In genomic region chr5:34185051-34185580, GRCm38 (mm10) we compare ENCODE assay signal across 8 mouse cellular contexts. TPM values are rescaled to one million over a fixed set of nuclear protein-coding genes. Genes with fewer than 3 reads are reported as not detected.
DNase-seq lines count a peak whose midpoint lies in the region; ATAC-seq and TF ChIP-seq lines count a peak whose summit lies in the region.

No protein-coding gene starts in this region.

- no peak for TF ChIP-seq CTCF in lung, embryonic 14.5 days (IDR thresholded peaks at IDR 0.05; ENCODE audit: low read depth)

- H3K9ac ChIP-seq in lung, embryonic 14.5 days = no peak overlapping the region
- H3K9ac ChIP-seq in forebrain, embryonic 14.5 days (ENCODE audit: low read length) = no peak overlapping the region
- peak overlapping the region; percentile 11; the same call in 1 of the 2 replicates for H3K9ac ChIP-seq in lung, embryonic 16.5 days (ENCODE audit: low read length)

- 67% methylated on average over 1 of the region's 1 CpGs for WGBS in lung, embryonic 14.5 days
- WGBS in forebrain, embryonic 14.5 days = 84% methylated on average over 1 of the region's 1 CpGs
- WGBS in lung, embryonic 16.5 days = 64% methylated on average over 1 of the region's 1 CpGs

- H3K27ac ChIP-seq in lung, embryonic 14.5 days (ENCODE audit: low read depth) = no peak overlapping the region
- H3K27ac ChIP-seq in forebrain, embryonic 14.5 days (ENCODE audit: low read depth, low read length) = no peak overlapping the region
- no peak overlapping the region for H3K27ac ChIP-seq in lung, embryonic 16.5 days (ENCODE audit: low read length)

- H3K4me3 ChIP-seq in lung, embryonic 14.5 days (ENCODE audit: low read depth, low read length) = no peak overlapping the region
- no peak overlapping the region for H3K4me3 ChIP-seq in forebrain, embryonic 14.5 days (ENCODE audit: low read depth, low read length)
- no peak overlapping the region for H3K4me3 ChIP-seq in lung, embryonic 16.5 days (ENCODE audit: low read length)

- no peaks in the 10 kb centered on the region for H3K9me3 ChIP-seq in lung, embryonic 14.5 days (ENCODE audit: low read depth, low read length)
- H3K9me3 ChIP-seq in forebrain, embryonic 14.5 days (replicated peaks; ENCODE audit: control insufficient read depth, low read length) = no peaks in the 10 kb centered on the region
- H3K9me3 ChIP-seq in lung, embryonic 16.5 days (ENCODE audit: control insufficient read depth, low read length) = no peaks in the 10 kb centered on the region

- H3K4me2 ChIP-seq in lung, embryonic 14.5 days = peak overlapping the region; percentile 77
- H3K4me2 ChIP-seq in forebrain, embryonic 14.5 days (ENCODE audit: low read length) = peak overlapping the region; percentile 90
- H3K4me2 ChIP-seq in lung, embryonic 16.5 days (ENCODE audit: low read depth, low read length) = peak overlapping the region; percentile 94

- DNase-seq in frontal cortex, postnatal 10 days (ENCODE audit: low spot score in 2 of 2) = peak; percentile 2 to 3
- DNase-seq in lung, embryonic 14.5 days = no peak
- DNase-seq in lung, postnatal 14 days = no peak
- DNase-seq in forebrain, embryonic 14.5 days (ENCODE audit: low spot score) = no peak
- no peak for DNase-seq in left cerebral cortex, adult 9 months (ENCODE audit: low spot score in 2 of 2)

- ATAC-seq in frontal cortex, adult (ENCODE audit: low TSS enrichment) = no peak
- ATAC-seq in lung, embryonic 14.5 days (ENCODE audit: insufficient read depth) = no peak
- ATAC-seq in forebrain, embryonic 14.5 days = no peak
- ATAC-seq in lung, embryonic 16.5 days (ENCODE audit: low read depth) = no peak
- no peak for ATAC-seq in activated CD4-positive, CD25-positive, alpha-beta regulatory T cell, adult 4 months

- no peaks in the 10 kb centered on the region for H3K27me3 ChIP-seq in lung, embryonic 14.5 days (ENCODE audit: insufficient read depth, low read length)
- H3K27me3 ChIP-seq in forebrain, embryonic 14.5 days (replicated peaks; ENCODE audit: control insufficient read depth, insufficient read depth, low read length) = no peaks in the 10 kb centered on the region
- no peaks in the 10 kb centered on the region for H3K27me3 ChIP-seq in lung, embryonic 16.5 days (ENCODE audit: control insufficient read depth, insufficient read depth, low read depth, low read length)

- H3K4me1 ChIP-seq in lung, embryonic 14.5 days (ENCODE audit: insufficient read depth) = peaks cover 12% of the 10 kb centered on the region; the same call in 1 of the 2 replicates
- H3K4me1 ChIP-seq in forebrain, embryonic 14.5 days (ENCODE audit: control insufficient read depth, insufficient read depth, low read length) = peaks cover 27% of the 10 kb centered on the region
- peaks cover 56% of the 10 kb centered on the region for H3K4me1 ChIP-seq in lung, embryonic 16.5 days (replicated peaks; ENCODE audit: control insufficient read depth, insufficient read depth, low read length)

- peaks cover 42% of the 10 kb centered on the region for H3K36me3 ChIP-seq in lung, embryonic 14.5 days (ENCODE audit: insufficient read depth)
- H3K36me3 ChIP-seq in forebrain, embryonic 14.5 days (ENCODE audit: control insufficient read depth, insufficient read depth, low read length) = peaks cover 24% of the 10 kb centered on the region
- peaks cover 6% of the 10 kb centered on the region for H3K36me3 ChIP-seq in lung, embryonic 16.5 days (ENCODE audit: control insufficient read depth, insufficient read depth, low read length)

RNA-seq across cellular contexts. Expression of gene Mxd4, which starts 2.4 kb away (rescaled TPM):
- polyA plus RNA-seq in lung, embryonic 14.5 days (2014; fragmentation: Nextera tagmentation; extraction: Ambion mirVana) = 47.6 and 50.8 TPM in 2 replicates
- polyA plus RNA-seq in forebrain, embryonic 14.5 days (2014; fragmentation: Nextera tagmentation; extraction: Ambion mirVana) = 25.7 and 29.9 TPM in 2 replicates
- polyA plus RNA-seq in lung, embryonic 16.5 days (2015; fragmentation: Nextera tagmentation; extraction: Ambion mirVana) = 57.4 and 61.1 TPM in 2 replicates
- 100 to 1,000 TPM; 112 to 135 TPM for polyA plus RNA-seq in activated CD4-positive, CD25-positive, alpha-beta regulatory T cell, adult 4 months (2017; shearing (Covaris generic))

RNA-seq across cellular contexts. Expression of gene Haus3, which starts 15.8 kb away (rescaled TPM):
- polyA plus RNA-seq in lung, embryonic 14.5 days (2014; fragmentation: Nextera tagmentation; extraction: Ambion mirVana) = 44.0 and 46.8 TPM in 2 replicates
- polyA plus RNA-seq in forebrain, embryonic 14.5 days (2014; fragmentation: Nextera tagmentation; extraction: Ambion mirVana) = 19.2 and 23.1 TPM in 2 replicates
- 38.1 and 40.7 TPM in 2 replicates for polyA plus RNA-seq in lung, embryonic 16.5 days (2015; fragmentation: Nextera tagmentation; extraction: Ambion mirVana)
- 10 to 100 TPM; 76.9 to 90.0 TPM for polyA plus RNA-seq in activated CD4-positive, CD25-positive, alpha-beta regulatory T cell, adult 4 months (2017; shearing (Covaris generic))

RNA-seq across cellular contexts. Expression of gene Poln, which starts 15.9 kb away (rescaled TPM):
- polyA plus RNA-seq in lung, embryonic 14.5 days (2014; fragmentation: Nextera tagmentation; extraction: Ambion mirVana) = 1.2 and 1.4 TPM in 2 replicates
- polyA plus RNA-seq in forebrain, embryonic 14.5 days (2014; fragmentation: Nextera tagmentation; extraction: Ambion mirVana) = 0.49 and 0.89 TPM in 2 replicates
- polyA plus RNA-seq in lung, embryonic 16.5 days (2015; fragmentation: Nextera tagmentation; extraction: Ambion mirVana) = 1.0 and 1.8 TPM in 2 replicates
- under 1 TPM; 0.28 to 0.94 TPM for polyA plus RNA-seq in activated CD4-positive, CD25-positive, alpha-beta regulatory T cell, adult 4 months (2017; shearing (Covaris generic))

Comparison
In these comparisons a context has a peak if more than half of its experiments do, and no peak if none do; other contexts are left out.
1. DNase-seq: peak in frontal cortex, postnatal 10 days (2 of 2); none in lung, embryonic 14.5 days (single experiment), lung, postnatal 14 days (single experiment), forebrain, embryonic 14.5 days (single experiment) and left cerebral cortex, adult 9 months (0 of 2).
2. Peak in every context shown above with its lines, with median percentiles within 50 percentile points of each other: H3K4me2 ChIP-seq.